Mouse (Mus musculus) hindbrain, embryonic 10.5 days (tissue): ENCODE data around the gene Gm21818. TPM values are rescaled to one million over a fixed set of nuclear protein-coding genes. Genes with fewer than 3 reads are reported as not detected.
"Not testable (repeated sequence)": the region's sequence is repeated elsewhere in the genome, so short reads cannot be mapped to it uniquely, and the experiment has no call there.

Experiments used
- DNase-seq: peaks from one replicate; pipeline ENCODE4 v3.0.0-alpha.2; 2017; ENCODE audit warnings: low spot score
- H3K27ac ChIP-seq: fragments of 300-500 bp; sonication (generic); 2 replicates; pipeline ENCODE4 v1.5.1; 2016; ENCODE audit warnings: mild to moderate bottlenecking, moderate library complexity
- H3K27me3 ChIP-seq: fragments of 300-500 bp; sonication (generic); 2 replicates; pipeline ENCODE4 v1.6.1; 2016; ENCODE audit warnings: mild to moderate bottlenecking; ENCODE audit not compliant: poor library complexity, insufficient read depth, severe bottlenecking
- H3K36me3 ChIP-seq: fragments of 300-500 bp; sonication (generic); 2 replicates; pipeline ENCODE4 v1.6.1; 2016; ENCODE audit warnings: mild to moderate bottlenecking, moderate library complexity
- H3K4me1 ChIP-seq: fragments of 300-500 bp; sonication (generic); replicated peaks from 2 replicates; pipeline ENCODE4 v1.6.1; 2016; ENCODE audit warnings: mild to moderate bottlenecking
- H3K4me3 ChIP-seq: fragments of 300-500 bp; sonication (generic); 2 replicates; pipeline ENCODE4 v1.5.1; 2016; ENCODE audit warnings: mild to moderate bottlenecking, moderate library complexity
- H3K9me3 ChIP-seq: fragments of 300-500 bp; sonication (generic); 2 replicates; pipeline ENCODE4 v1.6.1; 2016; ENCODE audit warnings: mild to moderate bottlenecking, moderate library complexity
- WGBS: fragments of 180-500 bp; shearing (Covaris S2); methylation state at CpG from one replicate; pipeline ENCODE4 v1.1.7; 2016; 5-methylcytosine and 5-hydroxymethylcytosine counted together
- polyA plus RNA-seq: library from polyadenylated mRNA; unstranded; fragments of >200 nt; fragmentation: Nextera tagmentation; extraction: Ambion mirVana; gene quantifications from 2 replicates; pipeline ENCODE4 v1.2.1, GENCODE M21; 2016

Gene Gm21818
- not detected in 2 replicates for polyA plus RNA-seq

DNA sequence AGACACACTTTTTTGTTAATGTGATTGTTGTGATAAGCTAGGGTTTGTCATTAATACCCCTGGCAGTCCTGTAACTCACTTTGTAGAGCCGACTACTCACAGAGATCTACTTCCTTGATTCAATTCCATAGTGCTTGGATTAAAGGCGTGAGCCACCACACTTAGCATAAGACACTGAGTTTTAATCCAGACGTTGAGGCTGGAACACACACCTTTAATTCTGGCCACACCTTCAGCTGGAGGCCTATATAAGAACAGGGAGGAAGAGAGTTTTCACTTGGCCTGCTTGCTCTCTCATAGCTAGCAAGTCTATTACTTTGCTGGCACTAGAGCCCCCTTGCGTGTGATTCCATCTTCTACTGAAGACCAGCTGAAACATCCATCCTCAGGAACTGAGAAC lies at the start of gene Gm21818:
Gene Gm21818 (plus strand): TSS at position 301 of the 400 bp plus-strand sequence.
- not testable (repeated sequence) for H3K27ac ChIP-seq, H3K9me3 ChIP-seq, H3K27me3 ChIP-seq, H3K4me3 ChIP-seq, H3K4me1 ChIP-seq, DNase-seq, H3K36me3 ChIP-seq
- 82% methylated on average over 4 of the region's 4 CpGs for WGBS

GRCm38 (mm10) chr13:120139946-120140345 lies 32.3 kb upstream of the Gm21818 start, which contains the start of gene Gm20767:
Gene Gm20767 (plus strand): TSS chr13:120140246.
- H3K27ac ChIP-seq, H3K36me3 ChIP-seq, DNase-seq, H3K27me3 ChIP-seq, H3K4me1 ChIP-seq, H3K4me3 ChIP-seq, H3K9me3 ChIP-seq: not testable (repeated sequence)
- WGBS = 85% methylated on average over 2 of the region's 5 CpGs

DNA sequence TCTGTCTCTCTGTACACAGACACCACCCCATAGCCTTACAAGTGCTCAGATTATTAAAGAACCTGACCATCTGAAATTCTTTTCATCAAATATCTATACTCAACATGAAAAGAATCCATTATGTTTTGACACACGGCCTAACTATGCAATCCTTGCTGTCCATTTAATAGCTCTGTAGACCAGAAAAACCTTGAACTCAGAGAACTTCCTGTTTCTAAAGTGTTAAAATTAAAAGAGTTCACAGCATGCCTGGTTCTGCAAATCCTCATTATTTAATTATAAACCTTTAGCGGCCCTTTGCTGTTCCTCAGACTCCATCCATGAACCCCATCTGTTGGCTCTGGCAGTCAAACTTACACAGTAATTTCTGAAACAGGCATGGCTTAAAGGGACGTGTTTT lies 29.9 kb upstream of the Gm21818 start:
- H3K27ac ChIP-seq, H3K36me3 ChIP-seq, H3K27me3 ChIP-seq, DNase-seq, H3K4me3 ChIP-seq, H3K4me1 ChIP-seq, H3K9me3 ChIP-seq: not testable (repeated sequence)
- WGBS = 94% methylated on average over 2 of the region's 3 CpGs

DNA sequence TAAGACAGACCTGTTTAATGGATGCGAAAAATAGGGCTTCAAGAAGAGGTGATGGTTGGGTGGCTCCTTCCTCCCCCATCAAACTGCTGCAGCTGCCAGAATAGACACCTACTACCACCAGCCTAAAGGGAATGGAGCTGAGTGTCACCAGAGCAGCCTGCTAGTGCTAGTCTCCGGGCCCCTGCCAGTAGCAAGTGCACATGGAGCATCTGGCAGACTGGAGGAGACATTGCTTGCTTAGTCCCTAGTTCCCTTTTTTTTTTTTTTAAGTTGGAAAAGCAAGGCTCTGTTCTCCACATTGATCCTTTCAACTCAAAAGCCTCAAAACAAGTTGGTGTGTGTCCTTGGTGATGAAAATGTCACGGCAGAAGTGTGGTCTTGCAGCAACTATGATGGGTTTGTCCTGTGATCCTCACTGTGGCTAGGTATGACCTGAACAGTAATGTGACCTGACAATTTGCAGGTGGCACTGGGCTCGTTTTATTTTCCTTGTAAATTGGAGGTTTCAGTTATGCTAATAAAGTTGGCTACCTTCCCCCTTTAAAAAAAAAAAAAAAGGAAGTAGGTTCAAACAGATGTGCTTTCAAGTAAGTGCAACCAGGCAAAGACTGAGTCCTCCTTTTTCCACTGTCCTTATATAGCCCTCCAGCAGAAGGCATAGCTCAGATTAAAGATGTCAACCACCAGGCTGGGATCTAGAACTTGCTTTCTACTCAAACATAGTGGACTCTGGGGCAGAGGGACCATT lies 22.4 kb upstream of the Gm21818 start:
- WGBS = 68% methylated on average over 3 of the region's 4 CpGs
- not testable (repeated sequence) for H3K9me3 ChIP-seq, H3K36me3 ChIP-seq, H3K4me1 ChIP-seq, H3K27me3 ChIP-seq, H3K27ac ChIP-seq, DNase-seq, H3K4me3 ChIP-seq

- not testable (repeated sequence) for H3K4me1 ChIP-seq, H3K4me3 ChIP-seq, H3K27me3 ChIP-seq, DNase-seq, H3K9me3 ChIP-seq, H3K36me3 ChIP-seq, H3K27ac ChIP-seq
- WGBS = 81% methylated on average over 3 of the region's 3 CpGs
Measured at GRCm38 (mm10) chr13:120150589-120150988, 21.6 kb upstream of the Gm21818 start.

GRCm38 (mm10) chr13:120168301-120168700 lies 3.9 kb upstream of the Gm21818 start:
- not testable (repeated sequence) for H3K36me3 ChIP-seq, H3K4me1 ChIP-seq, H3K9me3 ChIP-seq, H3K27ac ChIP-seq, H3K4me3 ChIP-seq, H3K27me3 ChIP-seq, DNase-seq
- 52% methylated on average over 5 of the region's 5 CpGs for WGBS

DNA sequence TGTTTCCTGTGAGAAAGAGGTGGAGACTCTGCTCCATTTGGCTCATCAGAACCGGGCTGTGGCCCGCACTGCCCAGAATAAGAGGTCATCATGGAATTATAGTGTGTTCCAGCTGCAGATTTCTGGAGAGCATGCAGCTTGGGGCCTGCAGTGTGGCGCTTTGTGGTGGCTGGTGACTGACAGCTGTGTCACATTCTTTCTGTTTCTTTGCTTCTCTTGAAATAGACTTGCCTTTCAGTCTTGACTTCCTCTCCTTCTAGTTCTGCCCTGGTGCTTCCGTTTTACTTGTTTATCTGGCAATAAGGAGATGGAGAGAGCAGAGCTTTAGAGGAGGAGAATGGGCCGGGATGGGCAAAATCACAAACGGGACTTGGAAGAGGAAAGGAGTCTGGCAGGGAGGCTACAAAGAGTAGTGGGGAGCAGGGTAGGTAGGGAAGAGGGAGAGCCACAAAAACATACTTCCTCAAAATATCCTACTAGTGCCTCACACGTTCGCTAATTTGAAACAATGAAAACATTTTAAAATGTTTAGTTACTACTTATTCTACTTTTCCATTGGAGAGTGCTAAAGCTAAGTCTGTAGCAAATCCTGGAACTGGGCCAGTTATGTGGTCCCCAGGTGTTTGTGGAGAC lies 24.1 kb downstream of the Gm21818 start:
- DNase-seq, H3K9me3 ChIP-seq, H3K27me3 ChIP-seq, H3K4me1 ChIP-seq, H3K4me3 ChIP-seq, H3K27ac ChIP-seq, H3K36me3 ChIP-seq: not testable (repeated sequence)
- 84% methylated on average over 7 of the region's 8 CpGs for WGBS

DNA sequence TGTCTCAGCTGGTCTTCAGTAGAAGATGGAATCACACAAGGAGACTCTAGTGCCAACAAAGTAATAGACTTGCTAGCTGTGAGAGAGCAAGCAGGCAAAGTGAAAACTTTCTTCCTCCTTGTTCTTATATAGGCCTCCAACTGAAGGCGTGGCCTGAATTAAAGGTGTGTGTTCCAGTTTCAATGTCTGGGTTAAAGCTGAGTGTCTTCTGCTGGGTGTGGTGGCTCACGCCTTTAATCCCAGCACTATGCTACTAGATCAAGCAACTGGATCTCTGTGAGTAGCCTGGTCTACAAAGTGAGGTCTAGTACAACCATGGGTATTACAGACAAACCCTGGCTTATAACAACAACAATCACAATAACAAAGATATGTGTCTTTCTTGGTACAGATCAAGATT lies 43.6 kb downstream of the Gm21818 start, which contains the start of gene Gm21762:
Gene Gm21762 (minus strand): TSS at position 101 of the 400 bp plus-strand sequence.
- DNase-seq, H3K27me3 ChIP-seq, H3K36me3 ChIP-seq, H3K9me3 ChIP-seq, H3K4me3 ChIP-seq, H3K4me1 ChIP-seq, H3K27ac ChIP-seq: not testable (repeated sequence)
- no CpG with 5 or more reads among the region's 2 CpGs for WGBS

GRCm38 (mm10) chr13:120220922-120221321 lies 48.7 kb downstream of the Gm21818 start:
- 82% methylated on average over 5 of the region's 5 CpGs for WGBS
- H3K4me1 ChIP-seq, H3K27ac ChIP-seq, H3K4me3 ChIP-seq, H3K27me3 ChIP-seq, H3K36me3 ChIP-seq, H3K9me3 ChIP-seq, DNase-seq: not testable (repeated sequence)

DNA sequence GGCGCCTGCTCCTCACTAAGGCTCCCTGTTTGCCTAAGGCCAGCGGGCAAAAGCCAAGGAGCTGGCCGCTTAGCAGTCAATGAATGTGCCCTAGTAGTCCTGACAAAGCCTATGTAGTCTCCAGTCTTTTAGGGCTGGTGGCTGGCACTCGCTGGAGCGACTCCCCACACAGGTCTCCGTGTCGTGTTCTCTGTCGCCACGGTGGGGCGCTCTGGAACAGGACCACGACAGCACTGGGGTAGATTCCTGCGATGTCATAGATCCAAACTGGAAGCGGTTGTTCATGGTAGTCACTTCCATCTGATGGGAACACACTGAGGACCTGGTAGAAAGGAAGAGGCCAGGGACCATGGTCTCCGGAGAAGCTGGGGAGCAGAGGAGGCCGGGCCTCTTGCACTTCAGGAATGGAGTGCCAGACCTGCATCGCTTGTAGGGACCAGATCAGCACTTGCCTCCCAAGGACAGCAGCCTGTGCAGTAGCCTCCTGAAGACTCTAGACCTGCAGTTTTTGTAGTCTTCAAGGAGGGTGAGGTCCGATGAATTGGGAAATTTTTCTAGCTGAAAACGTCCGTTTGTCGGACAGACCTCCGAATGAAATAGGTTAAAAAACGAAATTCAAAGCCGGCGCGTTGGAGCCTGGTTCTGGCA lies 50.9 kb downstream of the Gm21818 start:
- not testable (repeated sequence) for H3K4me3 ChIP-seq, H3K9me3 ChIP-seq, H3K27me3 ChIP-seq, H3K36me3 ChIP-seq, H3K4me1 ChIP-seq, H3K27ac ChIP-seq, DNase-seq
- 92% methylated on average over 16 of the region's 25 CpGs for WGBS

Other genes with a start within 250 kb of the Gm21818 start
- not detected in 2 replicates for gene Gm21761, start 243.2 kb upstream of the Gm21818 start, polyA plus RNA-seq
- gene B020031M17Rik, start 221.6 kb upstream of the Gm21818 start, polyA plus RNA-seq = not detected in 2 replicates
- not detected in 2 replicates for gene Gm36079, start 145.4 kb upstream of the Gm21818 start, polyA plus RNA-seq
- not detected in 2 replicates for gene Gm21188, start 120.2 kb upstream of the Gm21818 start, polyA plus RNA-seq
- not detected in 2 replicates for gene Gm20767, start 32.2 kb upstream of the Gm21818 start, polyA plus RNA-seq
- not detected in 2 replicates for gene Gm21762, start 43.5 kb downstream of the Gm21818 start, polyA plus RNA-seq
- gene Gm21731, start 66.7 kb downstream of the Gm21818 start, polyA plus RNA-seq = not detected in 2 replicates
- gene AF067061, start 90.7 kb downstream of the Gm21818 start, polyA plus RNA-seq = not detected in 2 replicates
- gene BC147527, start 128.0 kb downstream of the Gm21818 start, polyA plus RNA-seq = 0.12 and 0.14 TPM in 2 replicates
- gene Tcstv3, start 144.4 kb downstream of the Gm21818 start, polyA plus RNA-seq = not detected in 2 replicates